Mouse (Mus musculus) lung, postnatal 0 days (tissue): ENCODE data around the gene Cdk5r2.

Source experiments
- CTCF ChIP-seq: IDR thresholded peaks from 2 replicates; pipeline ENCODE4 v1.5.1; 2016; ENCODE audit warnings: antibody characterized with exemption, mild to moderate bottlenecking
- EP300 ChIP-seq: IDR thresholded peaks from 2 replicates; pipeline ENCODE4 v1.6.1; 2016; ENCODE audit warnings: antibody characterized with exemption, mild to moderate bottlenecking, control low read depth

- peak; percentile 51 for TF ChIP-seq CTCF
- no peak for TF ChIP-seq EP300
Measured at GRCm38 (mm10) chr1:74806360-74807311, 48.1 kb upstream of the Cdk5r2 start.
